Mouse (Mus musculus): ENCODE measurements around the gene Mrps17.

DNA sequence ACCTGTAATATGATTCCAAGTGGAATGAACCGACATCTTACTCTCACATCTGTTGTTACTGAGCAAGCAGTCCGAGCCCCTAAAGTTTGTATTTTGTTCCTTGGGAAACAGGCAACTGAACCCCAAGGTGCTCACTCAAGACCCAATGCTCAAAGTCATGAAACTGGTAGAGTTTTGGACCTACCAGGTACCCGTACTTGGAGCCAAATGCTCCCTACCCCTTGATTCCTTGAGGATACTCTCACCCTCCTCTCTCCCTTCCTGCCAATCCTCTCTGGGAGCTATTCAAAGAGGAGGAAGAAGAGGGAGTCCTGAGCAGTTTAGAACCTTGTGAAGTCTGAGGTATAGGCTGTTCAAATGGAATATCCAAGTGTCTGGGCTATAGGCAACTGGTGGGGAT, 11.5 kb downstream of the Mrps17 start:
- no peak for TF ChIP-seq POLR2A (IDR thresholded peaks at IDR 0.05; ENCODE audit: control insufficient read depth, extremely low read depth, insufficient read depth, low read length, poor library complexity)
- TF ChIP-seq CTCF (IDR thresholded peaks at IDR 0.05; ENCODE audit: borderline replicate concordance, control insufficient read depth, extremely low read depth, insufficient read depth, low read length, poor library complexity): no peak

All from thymus, adult 2 months (tissue).